Mouse (Mus musculus): ENCODE data around the gene Pgam1. TPM values are rescaled to one million over a fixed set of nuclear protein-coding genes. Genes with fewer than 3 reads are reported as not detected.

The Pgam1 gene
- polyA plus RNA-seq, 1 experiment from 2014 or later = 626 TPM

DNA sequence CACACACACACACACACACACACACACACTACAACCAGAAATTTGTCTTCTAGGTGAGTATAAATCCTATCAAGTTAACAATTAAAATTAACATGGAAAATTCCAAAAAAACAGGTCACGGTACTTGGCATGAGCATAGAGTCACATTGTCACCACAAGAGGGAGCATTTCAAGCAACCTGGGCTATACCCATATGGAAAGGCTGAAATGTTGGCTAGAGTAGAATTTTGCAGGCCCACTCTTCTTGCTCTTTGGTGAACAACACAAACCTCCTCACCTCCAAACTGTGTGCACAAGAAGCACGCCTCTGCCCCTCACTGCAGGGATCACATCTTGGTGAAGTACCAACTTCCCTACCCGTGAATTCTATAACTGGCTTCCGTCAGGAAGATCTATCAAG lies 12.9 kb upstream of the Pgam1 start:
- no peak overlapping the region for H3K27ac ChIP-seq
- H3K4me1 ChIP-seq = peaks cover 7% of the 10 kb centered on the region
- H3K9me3 ChIP-seq = no peaks in the 10 kb centered on the region
- no peak overlapping the region for H3K4me3 ChIP-seq (replicated peaks)
- no peak for ATAC-seq (ENCODE audit: insufficient read depth, low FRiP score, low read depth)
- no peak overlapping the region for H3K4me2 ChIP-seq
- H3K9ac ChIP-seq = no peak overlapping the region
- 54% methylated on average over 4 of the region's 4 CpGs for WGBS
- no peaks in the 10 kb centered on the region for H3K27me3 ChIP-seq (replicated peaks)
- H3K36me3 ChIP-seq = no peaks in the 10 kb centered on the region

DNA sequence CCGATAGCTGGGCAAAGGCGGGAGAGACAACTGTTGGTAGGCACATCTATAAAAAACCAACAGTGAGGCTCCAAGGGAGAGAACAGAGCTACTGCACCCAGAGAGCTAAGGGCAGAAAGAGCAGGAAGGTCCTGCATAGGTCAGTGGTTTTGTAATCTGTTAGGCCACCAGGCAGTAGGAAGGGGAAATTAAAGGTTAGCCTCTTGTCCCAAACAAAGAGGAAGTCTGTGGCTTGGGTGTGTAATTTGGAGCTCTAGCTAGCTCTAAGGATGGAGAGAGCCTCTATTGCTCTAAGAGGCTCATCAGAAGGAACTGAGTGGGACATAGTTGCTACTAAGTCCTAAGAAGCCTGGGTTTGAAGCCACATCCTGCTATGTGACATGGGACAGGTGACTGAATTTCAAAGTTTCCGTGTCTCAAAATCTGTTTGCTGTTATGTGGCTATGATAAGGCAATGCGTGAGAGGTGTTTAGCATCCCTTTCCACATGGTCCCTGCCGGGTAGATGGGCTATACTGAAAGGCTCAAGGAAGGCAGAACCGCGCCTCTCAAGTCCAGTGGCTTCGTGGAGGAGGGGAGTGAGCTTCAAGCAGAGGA lies 11.1 kb upstream of the Pgam1 start:
- Histone ChIP-seq H3K9me3 (no peaks in the 10 kb centered on the region), H3K4me1 (no peaks in the 10 kb centered on the region), H3K4me2 (no peak overlapping the region), H3K27me3 (replicated peaks) (no peaks in the 10 kb centered on the region), H3K27ac (no peak overlapping the region), H3K4me3 (replicated peaks) (no peak overlapping the region), H3K36me3 (no peaks in the 10 kb centered on the region), H3K9ac (no peak overlapping the region)
- 82% methylated on average over 8 of the region's 8 CpGs for WGBS
- no peak for ATAC-seq (ENCODE audit: insufficient read depth, low FRiP score, low read depth)

DNA sequence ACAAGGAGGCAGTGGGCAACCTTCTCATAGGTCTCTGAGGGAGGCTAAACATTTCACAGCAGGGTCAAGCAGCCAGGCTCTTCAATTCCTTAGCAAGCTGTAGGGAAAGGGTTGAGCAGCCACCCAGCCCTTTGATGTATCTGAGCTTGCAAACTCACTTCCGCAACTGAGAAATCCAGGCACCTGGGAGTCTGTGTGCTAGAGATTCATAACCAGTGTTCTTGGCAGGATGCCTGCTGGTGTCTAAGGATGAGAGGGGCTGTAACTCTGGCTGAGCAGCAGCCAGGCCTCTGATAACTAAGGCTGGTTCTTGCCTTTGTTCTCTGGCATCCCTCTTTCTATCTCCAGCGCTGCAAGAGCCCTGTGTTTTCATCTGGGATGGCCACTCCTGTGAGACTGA lies 10.0 kb upstream of the Pgam1 start:
- 45% methylated on average over 2 of the region's 2 CpGs for WGBS
- 0 out of 2 replicates have a peak, but pooled peaks cover under 1% of the 10 kb centered on the region for H3K4me1 ChIP-seq
- no peak overlapping the region for H3K4me2 ChIP-seq
- H3K9ac ChIP-seq = no peak overlapping the region
- no peaks in the 10 kb centered on the region for H3K36me3 ChIP-seq
- no peak for ATAC-seq (ENCODE audit: insufficient read depth, low FRiP score, low read depth)
- no peaks in the 10 kb centered on the region for H3K9me3 ChIP-seq
- no peak overlapping the region for H3K27ac ChIP-seq
- no peaks in the 10 kb centered on the region for H3K27me3 ChIP-seq (replicated peaks)
- no peak overlapping the region for H3K4me3 ChIP-seq (replicated peaks)

DNA sequence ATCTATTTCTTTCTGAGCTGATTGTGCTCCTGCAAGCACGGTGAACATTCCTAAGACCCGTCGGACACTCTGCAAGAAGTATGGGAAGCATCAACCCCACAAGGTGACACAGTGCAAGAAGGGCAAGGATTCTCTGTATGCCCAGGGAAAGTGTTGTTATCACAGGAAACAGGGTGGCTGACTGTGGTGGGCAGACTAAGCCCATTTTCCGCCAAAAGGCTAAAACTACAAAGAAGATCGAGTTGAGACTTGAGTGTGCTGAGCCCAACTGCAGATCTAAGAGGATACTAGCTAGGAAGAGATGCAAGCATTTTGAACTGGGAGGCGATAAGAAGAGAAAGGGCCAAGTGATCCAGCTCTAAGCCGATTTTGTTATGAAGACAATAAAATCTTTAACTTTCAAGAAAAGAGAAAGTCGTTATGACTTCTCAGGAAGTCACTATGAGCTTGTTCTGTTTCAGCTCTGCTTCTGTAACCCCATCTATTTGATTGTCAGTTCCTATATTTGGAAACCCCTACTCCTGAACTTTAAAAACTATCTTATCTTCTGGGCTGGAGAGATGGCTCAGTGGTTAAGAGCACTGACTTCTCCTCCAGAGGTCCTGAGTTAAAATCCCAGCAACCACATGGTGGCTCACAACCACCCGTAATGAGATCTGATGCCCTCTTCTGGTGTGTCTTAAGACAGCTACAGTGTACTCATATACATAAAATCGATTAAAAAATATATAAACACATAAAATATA lies 8.7 kb upstream of the Pgam1 start:
- no peak overlapping the region for H3K9ac ChIP-seq
- ATAC-seq (ENCODE audit: insufficient read depth, low FRiP score, low read depth) = no peak

DNA sequence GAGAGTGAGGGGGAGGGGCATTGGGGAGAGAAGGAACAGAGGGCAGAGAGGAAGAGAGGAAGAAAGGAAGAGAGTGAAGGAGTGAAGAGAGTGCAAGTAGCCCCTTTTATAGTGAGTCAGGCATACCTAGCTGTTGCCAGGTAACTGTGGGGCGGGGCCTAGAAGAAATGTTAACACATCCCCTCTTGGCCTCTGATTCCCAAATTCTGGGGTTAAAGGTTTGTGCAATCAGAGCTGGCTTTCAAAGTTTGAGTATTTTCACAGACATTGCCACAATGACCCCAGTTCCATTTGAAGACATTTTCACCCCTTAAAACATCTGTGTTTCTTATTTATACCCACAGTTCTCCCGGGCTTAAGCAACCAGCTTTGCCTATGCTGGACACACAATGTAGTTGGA lies 6.5 kb upstream of the Pgam1 start:
- Histone ChIP-seq H3K4me3 (replicated peaks) (no peak overlapping the region), H3K9ac (no peak overlapping the region), H3K27me3 (replicated peaks) (no peaks in the 10 kb centered on the region), H3K4me1 (peaks cover 14% of the 10 kb centered on the region), H3K9me3 (no peaks in the 10 kb centered on the region), H3K36me3 (no peaks in the 10 kb centered on the region), H3K27ac (no peak overlapping the region), H3K4me2 (no peak overlapping the region)
- ATAC-seq (ENCODE audit: insufficient read depth, low FRiP score, low read depth) = no peak
- WGBS = 84% methylated on average over 2 of the region's 2 CpGs

More for the DNA sequence above, 8.7 kb upstream of the Pgam1 start:
- WGBS = 80% methylated on average over 10 of the region's 10 CpGs
- no peak overlapping the region for H3K27ac ChIP-seq
- no peak overlapping the region for H3K4me3 ChIP-seq (replicated peaks)
- no peaks in the 10 kb centered on the region for H3K36me3 ChIP-seq
- peaks cover 12% of the 10 kb centered on the region for H3K4me1 ChIP-seq
- no peaks in the 10 kb centered on the region for H3K27me3 ChIP-seq (replicated peaks)
- H3K9me3 ChIP-seq = no peaks in the 10 kb centered on the region
- H3K4me2 ChIP-seq = no peak overlapping the region

DNA sequence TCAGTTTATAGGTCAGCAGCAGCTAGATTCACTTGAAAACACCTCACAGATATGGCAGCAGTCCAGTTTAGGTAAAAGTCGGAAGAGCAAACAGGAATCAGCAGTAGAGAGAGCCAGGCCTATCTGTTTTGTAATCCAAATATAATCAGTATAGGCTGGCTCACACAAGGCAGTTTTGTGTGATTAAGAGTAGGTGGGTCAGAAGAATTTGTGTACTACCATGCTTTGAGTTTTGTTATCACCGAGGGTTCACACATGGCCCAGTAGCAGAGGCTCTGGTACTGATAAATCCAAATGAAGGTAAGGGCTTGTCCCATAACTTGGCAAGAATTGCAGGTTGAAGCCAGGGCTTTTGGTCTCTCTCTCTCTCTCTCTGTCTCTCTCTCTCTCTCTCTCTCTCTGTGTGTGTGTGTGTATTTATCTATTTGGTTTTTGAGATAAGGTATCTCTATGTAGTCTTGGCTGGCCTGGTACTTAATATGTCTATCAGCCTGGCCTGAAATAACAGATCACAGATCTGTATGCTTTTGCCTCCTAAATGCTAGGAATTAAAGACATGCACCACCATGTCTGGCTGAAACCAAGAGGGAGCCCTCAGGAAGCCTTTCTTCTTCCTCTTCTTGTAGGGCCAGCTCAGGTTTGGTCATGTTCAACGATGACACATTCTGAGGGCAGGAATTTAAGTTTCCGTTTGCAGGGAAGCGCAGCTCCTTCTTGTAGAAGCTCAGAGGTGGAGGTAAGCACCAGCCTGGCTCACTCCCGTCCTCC lies 5.2 kb upstream of the Pgam1 start:
- Histone ChIP-seq H3K9me3 (no peaks in the 10 kb centered on the region), H3K27me3 (replicated peaks) (no peaks in the 10 kb centered on the region), H3K4me3 (replicated peaks) (no peak overlapping the region), H3K36me3 (no peaks in the 10 kb centered on the region), H3K27ac (peak overlapping the region; percentile 54), H3K4me1 (peaks cover 14% of the 10 kb centered on the region), H3K4me2 (no peak overlapping the region), H3K9ac (no peak overlapping the region)
- WGBS = 51% methylated on average over 6 of the region's 6 CpGs
- peak; percentile 16; the same call in 1 of the 2 replicates for ATAC-seq (ENCODE audit: insufficient read depth, low FRiP score, low read depth)

DNA sequence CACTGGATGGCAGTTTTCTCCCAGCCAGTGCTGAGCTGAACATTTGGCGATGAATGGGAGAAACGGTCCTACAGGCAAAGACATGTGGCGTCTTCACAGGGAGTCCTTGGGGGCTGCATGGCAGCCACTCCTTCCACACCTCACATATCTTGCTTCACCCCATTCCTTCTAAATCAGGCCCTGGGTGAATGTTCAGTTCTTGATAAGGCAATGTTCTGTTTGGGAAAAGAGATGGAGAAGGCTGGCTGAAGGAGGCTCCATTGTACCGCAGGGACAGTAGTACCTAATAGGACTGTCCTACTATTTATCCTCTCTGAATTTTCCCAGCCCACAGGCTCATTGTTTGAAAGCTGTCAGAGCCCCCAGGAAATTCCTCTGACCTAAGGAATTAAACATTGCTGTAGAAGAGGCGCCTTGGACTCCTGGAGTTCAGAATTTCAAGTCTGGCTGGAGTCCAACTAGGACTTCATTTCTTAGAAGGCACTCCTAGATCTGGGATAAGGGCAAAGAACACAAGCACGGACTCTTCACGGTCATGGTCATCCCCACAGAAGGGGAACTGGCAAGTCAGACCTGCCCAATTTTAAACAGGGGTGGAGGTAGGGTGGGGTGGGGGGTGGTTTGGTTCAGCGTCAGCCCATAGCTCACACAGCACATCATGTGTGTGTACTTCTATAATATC lies 4.5 kb upstream of the Pgam1 start:
- H3K4me2 ChIP-seq = peak overlapping the region; percentile 16; the same call in 1 of the 2 replicates
- H3K36me3 ChIP-seq = no peaks in the 10 kb centered on the region
- no peaks in the 10 kb centered on the region for H3K9me3 ChIP-seq
- no peak for ATAC-seq (ENCODE audit: insufficient read depth, low FRiP score, low read depth)
- H3K4me1 ChIP-seq = peaks cover 14% of the 10 kb centered on the region
- H3K27ac ChIP-seq = peak overlapping the region; percentile 54
- no peaks in the 10 kb centered on the region for H3K27me3 ChIP-seq (replicated peaks)
- 33% methylated on average over 8 of the region's 8 CpGs for WGBS
- no peak overlapping the region for H3K4me3 ChIP-seq (replicated peaks)
- H3K9ac ChIP-seq = no peak overlapping the region

DNA sequence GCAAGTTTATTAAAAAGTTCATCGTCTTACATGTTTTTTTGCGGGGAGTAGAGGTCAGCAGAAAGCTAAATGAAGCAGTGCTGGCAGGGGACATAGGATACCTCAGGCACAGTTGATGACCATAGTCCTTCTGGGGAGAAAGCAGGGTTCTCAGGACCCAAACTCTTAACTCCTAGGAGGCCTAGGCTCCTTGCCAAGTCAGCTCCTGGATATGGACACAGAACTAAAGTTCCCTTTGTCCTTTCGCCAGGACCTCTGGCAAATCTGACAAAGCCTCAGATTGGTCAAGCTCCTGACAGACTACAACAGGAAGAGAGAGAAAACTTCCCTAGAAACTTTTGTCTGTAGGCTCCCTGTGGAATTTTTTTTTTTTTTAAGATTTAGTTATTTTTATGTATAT lies 3.0 kb upstream of the Pgam1 start:
- ATAC-seq (ENCODE audit: insufficient read depth, low FRiP score, low read depth) = no peak
- Histone ChIP-seq H3K27ac (no peak overlapping the region), H3K4me3 (replicated peaks) (no peak overlapping the region), H3K36me3 (no peaks in the 10 kb centered on the region), H3K9me3 (no peaks in the 10 kb centered on the region), H3K4me1 (peaks cover 21% of the 10 kb centered on the region), H3K4me2 (no peak overlapping the region), H3K9ac (no peak overlapping the region), H3K27me3 (replicated peaks) (no peaks in the 10 kb centered on the region)
- WGBS = 90% methylated on average over 3 of the region's 3 CpGs

DNA sequence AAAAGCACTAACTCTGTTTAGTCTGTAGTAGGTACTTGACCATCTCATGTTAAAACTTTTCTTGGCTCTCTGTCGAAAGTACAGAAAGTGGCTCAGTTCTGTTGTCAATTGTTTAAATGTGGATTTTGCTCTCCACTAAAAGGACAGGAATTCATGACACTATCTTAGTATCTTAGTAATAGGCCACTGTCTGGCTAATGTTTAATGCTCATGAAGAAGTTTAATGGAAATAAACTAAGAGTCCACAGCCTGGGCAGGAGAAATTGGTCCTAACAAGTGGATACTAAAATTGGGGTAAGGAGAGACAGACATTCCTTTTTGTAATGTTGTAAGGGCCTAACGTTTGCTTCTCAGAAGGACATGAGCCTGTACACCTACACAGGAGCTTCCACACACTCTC lies 1.3 kb upstream of the Pgam1 start:
- H3K36me3 ChIP-seq = peaks cover 5% of the 10 kb centered on the region; the same call in 1 of the 2 replicates
- H3K4me2 ChIP-seq = no peak overlapping the region
- H3K9me3 ChIP-seq = no peaks in the 10 kb centered on the region
- no peak overlapping the region for H3K4me3 ChIP-seq (replicated peaks)
- H3K4me1 ChIP-seq = peaks cover 27% of the 10 kb centered on the region
- H3K9ac ChIP-seq = no peak overlapping the region
- 84% methylated on average over 2 of the region's 2 CpGs for WGBS
- ATAC-seq (ENCODE audit: insufficient read depth, low FRiP score, low read depth) = no peak
- H3K27me3 ChIP-seq (replicated peaks) = no peaks in the 10 kb centered on the region
- no peak overlapping the region for H3K27ac ChIP-seq

DNA sequence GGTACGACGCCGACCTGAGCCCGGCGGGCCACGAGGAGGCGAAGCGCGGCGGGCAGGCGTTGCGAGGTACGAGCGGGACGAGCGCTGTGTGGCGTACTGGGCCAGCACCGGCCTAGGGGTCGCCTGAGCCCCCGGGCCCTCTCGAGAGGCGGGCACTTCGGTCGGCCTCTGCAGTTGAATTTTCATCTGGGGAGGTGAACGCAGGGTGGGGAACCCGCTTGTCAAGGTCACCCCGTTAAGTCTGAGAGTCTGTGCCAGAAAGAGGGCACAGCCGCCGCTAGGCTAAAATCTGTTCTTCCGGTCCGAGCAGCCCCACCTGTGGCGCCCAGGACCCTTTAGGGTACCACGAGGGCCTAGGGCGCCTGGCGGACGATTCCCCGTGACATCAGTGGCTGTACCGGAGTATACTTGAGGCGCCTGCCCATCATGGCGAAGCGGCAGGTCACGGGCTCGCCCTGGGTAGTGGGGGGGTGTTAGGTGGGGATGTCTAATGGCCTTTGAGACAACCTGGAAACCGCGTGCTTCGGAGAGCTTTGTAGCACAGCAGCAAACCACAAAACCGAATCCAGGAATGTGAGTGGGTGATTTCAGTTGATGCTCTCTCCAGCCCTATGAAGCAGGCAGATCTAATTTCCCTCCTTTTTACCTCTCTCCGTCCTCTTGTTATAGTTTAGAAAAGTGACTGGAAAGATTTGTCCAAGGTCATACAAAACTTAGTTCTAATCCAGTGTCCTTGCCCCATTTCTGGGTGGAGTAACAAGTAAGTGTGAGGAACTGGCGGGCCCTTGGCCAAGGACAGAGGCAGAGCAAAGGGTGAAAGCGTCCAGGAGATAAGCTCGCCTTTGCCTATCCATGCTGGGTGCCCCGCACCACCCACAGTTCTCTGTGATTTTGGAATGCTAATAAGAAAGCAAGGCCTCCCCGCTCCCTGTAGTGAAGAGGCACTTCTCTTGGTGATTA lies 678 bp downstream of the Pgam1 start:
- Histone ChIP-seq H3K4me2 (peak overlapping the region; percentile 82), H3K27me3 (replicated peaks) (no peaks in the 10 kb centered on the region), H3K9ac (peak overlapping the region; percentile 92), H3K9me3 (no peaks in the 10 kb centered on the region), H3K4me1 (peaks cover 20% of the 10 kb centered on the region), H3K36me3 (peaks cover 18% of the 10 kb centered on the region), H3K27ac (peak overlapping the region; percentile 93), H3K4me3 (replicated peaks) (peak overlapping the region; percentile 96)
- WGBS = 1% methylated on average over 53 of the region's 53 CpGs
- ATAC-seq (ENCODE audit: insufficient read depth, low FRiP score, low read depth) = peak; percentile 24
